Mouse (Mus musculus) embryonic facial prominence, embryonic 10.5 days (tissue): Measurements from ENCODE around the gene Spam1. TPM values are rescaled to one million over a fixed set of nuclear protein-coding genes. Genes with fewer than 3 reads are reported as not detected.

ENCODE experiments used
- DNase-seq: peaks from one replicate; pipeline ENCODE4 v3.0.0-alpha.2; 2017; ENCODE audit warnings: low spot score
- H3K27ac ChIP-seq: fragments of 300-500 bp; sonication (generic); replicated peaks from 2 replicates; pipeline ENCODE4 v1.5.1; 2016; ENCODE audit warnings: mild to moderate bottlenecking
- H3K27me3 ChIP-seq: fragments of 300-500 bp; sonication (generic); replicated peaks from 2 replicates; pipeline ENCODE4 v1.6.1; 2016; ENCODE audit warnings: low read depth, mild to moderate bottlenecking; ENCODE audit not compliant: poor library complexity, severe bottlenecking
- H3K36me3 ChIP-seq: fragments of 300-500 bp; sonication (generic); replicated peaks from 2 replicates; pipeline ENCODE4 v1.6.1; 2016; ENCODE audit warnings: mild to moderate bottlenecking, moderate library complexity
- H3K4me1 ChIP-seq: fragments of 300-500 bp; sonication (generic); 2 replicates; pipeline ENCODE4 v1.6.1; 2016
- H3K4me3 ChIP-seq: fragments of 300-500 bp; sonication (generic); 2 replicates; pipeline ENCODE4 v1.5.1; 2016; ENCODE audit warnings: mild to moderate bottlenecking, moderate library complexity
- H3K9me3 ChIP-seq: fragments of 300-500 bp; sonication (generic); 2 replicates; pipeline ENCODE4 v1.6.1; 2016; ENCODE audit warnings: mild to moderate bottlenecking
- WGBS: fragments of 180-500 bp; shearing (Covaris S2); methylation state at CpG from one replicate; pipeline ENCODE4 v1.1.7; 2016; 5-methylcytosine and 5-hydroxymethylcytosine counted together
- polyA plus RNA-seq: library from polyadenylated mRNA; unstranded; fragments of >200 nt; fragmentation: Nextera tagmentation; extraction: Ambion mirVana; gene quantifications from 2 replicates; pipeline ENCODE4 v1.2.1, GENCODE M21; 2016

The Spam1 gene
- polyA plus RNA-seq = not detected in 2 replicates

GRCm38 (mm10) chr6:24790888-24791287, at the start of gene Spam1:
Gene Spam1, plus strand, starts transcription at chr6:24791188.
- Histone ChIP-seq H3K4me3 (no peak within 1 kb of the TSS), H3K27ac (no peak within 1 kb of the TSS), H3K36me3 (no peaks in the 10 kb centered on the region), H3K9me3 (no peaks in the 10 kb centered on the region), H3K27me3 (no peaks in the 10 kb centered on the region), H3K4me1 (no peaks in the 10 kb centered on the region)
- DNase-seq = no peak

- H3K4me1 ChIP-seq = no peaks in the 10 kb centered on the region
- 85% methylated on average over 4 of the region's 4 CpGs for WGBS
Observed at GRCm38 (mm10) chr6:24748029-24748428, 43.0 kb upstream of the Spam1 start, which contains the start of gene Hyal4. Gene Hyal4, plus strand, starts transcription at chr6:24748329.

GRCm38 (mm10) chr6:24759281-24759680, 31.7 kb upstream of the Spam1 start:
- Histone ChIP-seq H3K27ac (no peak overlapping the region), H3K36me3 (no peaks in the 10 kb centered on the region), H3K27me3 (no peaks in the 10 kb centered on the region), H3K4me3 (no peak overlapping the region), H3K9me3 (no peaks in the 10 kb centered on the region), H3K4me1 (no peaks in the 10 kb centered on the region)
- 86% methylated on average over 3 of the region's 3 CpGs for WGBS
- no peak for DNase-seq

More at GRCm38 (mm10) chr6:24748029-24748428, 43.0 kb upstream of the Spam1 start, which contains the start of gene Hyal4:
- H3K27me3 ChIP-seq = no peaks in the 10 kb centered on the region
- H3K9me3 ChIP-seq = no peaks in the 10 kb centered on the region
- no peaks in the 10 kb centered on the region for H3K36me3 ChIP-seq
- no peak within 1 kb of the TSS for H3K27ac ChIP-seq
- DNase-seq = no peak
- H3K4me3 ChIP-seq = no peak within 1 kb of the TSS

GRCm38 (mm10) chr6:24766261-24766660, 24.7 kb upstream of the Spam1 start:
- Histone ChIP-seq H3K36me3 (no peaks in the 10 kb centered on the region), H3K27ac (no peak overlapping the region), H3K4me3 (no peak overlapping the region), H3K9me3 (no peaks in the 10 kb centered on the region), H3K27me3 (no peaks in the 10 kb centered on the region), H3K4me1 (no peaks in the 10 kb centered on the region)
- DNase-seq = no peak
- WGBS = 93% methylated on average over 2 of the region's 2 CpGs

GRCm38 (mm10) chr6:24779182-24779581, 11.8 kb upstream of the Spam1 start:
- H3K9me3 ChIP-seq = no peaks in the 10 kb centered on the region
- H3K27ac ChIP-seq = no peak overlapping the region
- H3K27me3 ChIP-seq = no peaks in the 10 kb centered on the region
- H3K4me3 ChIP-seq = no peak overlapping the region
- DNase-seq = no peak
- no peaks in the 10 kb centered on the region for H3K36me3 ChIP-seq
- 60% methylated on average over 2 of the region's 2 CpGs for WGBS
- H3K4me1 ChIP-seq = no peaks in the 10 kb centered on the region

GRCm38 (mm10) chr6:24822070-24822469, 31.1 kb downstream of the Spam1 start:
- no peaks in the 10 kb centered on the region for H3K36me3 ChIP-seq
- no peaks in the 10 kb centered on the region for H3K27me3 ChIP-seq
- H3K27ac ChIP-seq = no peak overlapping the region
- no peak for DNase-seq
- H3K9me3 ChIP-seq = 0 out of 2 replicates have a peak, but pooled peaks cover 2% of the 10 kb centered on the region
- 57% methylated on average over 2 of the region's 2 CpGs for WGBS
- no peaks in the 10 kb centered on the region for H3K4me1 ChIP-seq
- H3K4me3 ChIP-seq = no peak overlapping the region

Other genes starting within 250 kb of the Spam1 start
- gene Lmod2, start 193.4 kb upstream of the Spam1 start, polyA plus RNA-seq = not detected in 2 replicates
- gene Wasl, start 126.2 kb upstream of the Spam1 start, polyA plus RNA-seq = 60.6 and 65.5 TPM in 2 replicates
- not detected in 2 replicates for gene Hyal6, start 57.9 kb upstream of the Spam1 start, polyA plus RNA-seq
- not detected in 2 replicates for gene Hyal4, start 42.9 kb upstream of the Spam1 start, polyA plus RNA-seq
- gene Hyal5, start 66.8 kb downstream of the Spam1 start, polyA plus RNA-seq = not detected in 2 replicates
- gene Tmem229a, start 165.1 kb downstream of the Spam1 start, polyA plus RNA-seq = 0.64 and 0.69 TPM in 2 replicates